Mouse (Mus musculus) lung, postnatal 14 days (tissue): ENCODE data around the gene Fbxo11.
"Not testable (repeated sequence)": the region's sequence is repeated elsewhere in the genome, so short reads cannot be mapped to it uniquely, and the experiment has no call there.

Experiments used
- DNase-seq: peaks from one replicate; pipeline ENCODE4 v3.0.0; 2021

Fbxo11 gene

GRCm38 (mm10) chr17:88066799-88067198 lies 1.7 kb upstream of the Fbxo11 start:
- no peak for DNase-seq

- DNase-seq: peak; percentile 89
These were observed 933 bp upstream of the Fbxo11 start for GRCm38 (mm10) chr17:88065801-88066646.

GRCm38 (mm10) chr17:88064347-88065030 lies 602 bp downstream of the Fbxo11 start:
- peak; percentile 59 for DNase-seq

- DNase-seq: peak; percentile 56
These were observed 1.1 kb downstream of the Fbxo11 start for GRCm38 (mm10) chr17:88063980-88064346.

- DNase-seq: no peak
These were observed 2.1 kb downstream of the Fbxo11 start for GRCm38 (mm10) chr17:88062860-88063580.

- DNase-seq: no peak
These were observed 3.1 kb downstream of the Fbxo11 start for GRCm38 (mm10) chr17:88061942-88062341.

GRCm38 (mm10) chr17:88058280-88058679 lies 6.8 kb downstream of the Fbxo11 start:
- no peak for DNase-seq

GRCm38 (mm10) chr17:88057846-88058245 lies 7.2 kb downstream of the Fbxo11 start:
- DNase-seq: no peak

- DNase-seq: no peak
These were observed 13.4 kb downstream of the Fbxo11 start for GRCm38 (mm10) chr17:88051679-88052078.

- DNase-seq: no peak
These were observed 14.2 kb downstream of the Fbxo11 start for GRCm38 (mm10) chr17:88050892-88051291.

- no peak for DNase-seq
These were observed 14.8 kb downstream of the Fbxo11 start for GRCm38 (mm10) chr17:88050318-88050717.

GRCm38 (mm10) chr17:88042099-88043086 lies 22.7 kb downstream of the Fbxo11 start:
- peak; percentile 35 for DNase-seq

GRCm38 (mm10) chr17:88040810-88041209 lies 24.3 kb downstream of the Fbxo11 start:
- no peak for DNase-seq

GRCm38 (mm10) chr17:88034418-88034817 lies 30.7 kb downstream of the Fbxo11 start:
- DNase-seq: no peak

- DNase-seq: no peak
These were observed 33.3 kb downstream of the Fbxo11 start for GRCm38 (mm10) chr17:88031755-88032154.

GRCm38 (mm10) chr17:88029194-88029970 lies 35.7 kb downstream of the Fbxo11 start:
- DNase-seq: no peak

GRCm38 (mm10) chr17:88025227-88025626 lies 39.9 kb downstream of the Fbxo11 start:
- DNase-seq: peak; percentile 80

- DNase-seq: no peak
These were observed 41.2 kb downstream of the Fbxo11 start for GRCm38 (mm10) chr17:88023924-88024323.

- DNase-seq: not testable (repeated sequence)
These were observed 49.1 kb downstream of the Fbxo11 start for GRCm38 (mm10) chr17:88016027-88016426.

- no peak for DNase-seq
These were observed 50.6 kb downstream of the Fbxo11 start for GRCm38 (mm10) chr17:88014456-88014855.

- DNase-seq: no peak
These were observed 58.1 kb downstream of the Fbxo11 start for GRCm38 (mm10) chr17:88006956-88007355.
